Mouse (Mus musculus): Measurements from ENCODE around the gene Ube4b. TPM values are rescaled to one million over a fixed set of nuclear protein-coding genes. Genes with fewer than 3 reads are reported as not detected.

Gene Ube4b
- polyA plus RNA-seq, 1 experiment from 2014 or later, result 68.8 TPM

- Histone ChIP-seq H3K27me3 (ENCODE audit: control insufficient read depth, insufficient read depth, low read length) (no peaks in the 10 kb centered on the region), H3K27ac (ENCODE audit: low read depth, low read length) (no peak overlapping the region), H3K4me3 (ENCODE audit: low read depth, low read length) (no peak overlapping the region), H3K9ac (ENCODE audit: low read length) (no peak overlapping the region), H3K36me3 (ENCODE audit: control insufficient read depth, insufficient read depth, low read length) (no peaks in the 10 kb centered on the region), H3K4me1 (ENCODE audit: control insufficient read depth, insufficient read depth, low read length) (peaks cover 11% of the 10 kb centered on the region; the same call in 1 of the 2 replicates), H3K9me3 (ENCODE audit: control insufficient read depth, low read length) (no peaks in the 10 kb centered on the region), H3K4me2 (ENCODE audit: low read depth) (no peak overlapping the region)
- DNase-seq (ENCODE audit: low spot score), result no peak
- no peak for ATAC-seq (ENCODE audit: insufficient read depth, low FRiP score, low TSS enrichment)
- 76% methylated on average over 5 of the region's 5 CpGs for WGBS
Measured at GRCm38 (mm10) chr4:149417854-149418365, 8.6 kb downstream of the Ube4b start.

DNA sequence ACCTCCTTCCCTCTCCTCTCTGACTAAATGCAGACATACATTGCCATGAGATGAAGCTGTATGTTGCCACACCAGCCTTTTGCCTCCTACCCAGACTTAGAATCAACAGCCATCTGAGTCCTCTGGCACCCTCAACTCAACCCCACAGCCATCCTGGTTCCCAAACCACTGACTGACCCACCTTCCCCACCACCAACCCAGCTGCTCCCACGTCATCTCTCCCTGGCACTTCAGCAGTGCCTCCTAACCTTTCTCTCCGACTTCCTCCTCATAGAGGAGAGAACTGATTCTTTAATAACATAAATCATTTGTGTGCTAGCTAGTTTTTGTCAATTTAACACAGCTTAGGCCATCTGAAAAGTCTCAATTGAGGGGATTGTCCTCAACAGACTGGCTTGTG lies 9.6 kb downstream of the Ube4b start:
- no peak overlapping the region for H3K4me3 ChIP-seq (ENCODE audit: low read depth, low read length)
- peaks cover 11% of the 10 kb centered on the region; the same call in 1 of the 2 replicates for H3K4me1 ChIP-seq (ENCODE audit: control insufficient read depth, insufficient read depth, low read length)
- no peaks in the 10 kb centered on the region for H3K36me3 ChIP-seq (ENCODE audit: control insufficient read depth, insufficient read depth, low read length)
- no peak overlapping the region for H3K27ac ChIP-seq (ENCODE audit: low read depth, low read length)
- DNase-seq (ENCODE audit: low spot score) (no peak), ATAC-seq (ENCODE audit: insufficient read depth, low FRiP score, low TSS enrichment) (no peak)
- H3K9me3 ChIP-seq (ENCODE audit: control insufficient read depth, low read length), result no peaks in the 10 kb centered on the region
- no peak overlapping the region for H3K9ac ChIP-seq (ENCODE audit: low read length)
- no peak overlapping the region for H3K4me2 ChIP-seq (ENCODE audit: low read depth)
- WGBS, result 78% methylated on average over 2 of the region's 2 CpGs
- no peaks in the 10 kb centered on the region for H3K27me3 ChIP-seq (ENCODE audit: control insufficient read depth, insufficient read depth, low read length)

- 67% methylated on average over 10 of the region's 10 CpGs for WGBS
- Histone ChIP-seq H3K4me2 (ENCODE audit: low read depth) (no peak overlapping the region), H3K36me3 (ENCODE audit: control insufficient read depth, insufficient read depth, low read length) (no peaks in the 10 kb centered on the region), H3K27me3 (ENCODE audit: control insufficient read depth, insufficient read depth, low read length) (no peaks in the 10 kb centered on the region), H3K4me1 (ENCODE audit: control insufficient read depth, insufficient read depth, low read length) (peaks cover 11% of the 10 kb centered on the region; the same call in 1 of the 2 replicates), H3K9ac (ENCODE audit: low read length) (no peak overlapping the region), H3K27ac (ENCODE audit: low read depth, low read length) (0 out of 2 replicates have a peak overlapping the region, but pooled peaks have one; percentile 11), H3K9me3 (ENCODE audit: control insufficient read depth, low read length) (no peaks in the 10 kb centered on the region), H3K4me3 (ENCODE audit: low read depth, low read length) (no peak overlapping the region)
- DNase-seq (ENCODE audit: low spot score) (no peak), ATAC-seq (ENCODE audit: insufficient read depth, low FRiP score, low TSS enrichment) (no peak)
Measured at GRCm38 (mm10) chr4:149416417-149416816, 10.1 kb downstream of the Ube4b start.

DNA sequence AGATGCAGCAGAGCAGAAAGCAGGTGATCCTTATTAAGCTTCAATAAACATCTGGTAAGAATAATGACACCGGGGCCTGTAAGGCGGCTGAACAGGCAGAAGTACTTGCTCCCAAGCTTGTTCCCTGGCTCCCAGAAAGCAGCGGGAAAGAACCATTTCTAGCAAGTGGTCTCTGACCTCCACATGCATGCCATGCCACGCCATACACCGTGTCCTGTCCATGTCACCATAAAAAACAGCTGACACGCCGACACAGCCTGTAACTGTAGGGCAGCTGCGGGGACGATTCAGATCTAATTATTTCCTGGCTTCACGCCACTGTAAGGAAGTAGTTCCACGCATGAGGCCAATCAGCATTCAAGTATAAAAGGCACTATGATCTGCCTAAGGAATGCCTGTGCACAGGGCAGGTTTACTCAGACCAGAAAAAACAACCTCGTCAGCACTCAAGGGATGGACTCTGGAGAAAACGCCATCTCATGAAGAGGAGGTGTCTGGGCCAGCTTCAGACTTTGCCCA lies 10.8 kb downstream of the Ube4b start:
- Histone ChIP-seq H3K27ac (ENCODE audit: low read depth, low read length) (0 out of 2 replicates have a peak overlapping the region, but pooled peaks have one; percentile 27), H3K27me3 (ENCODE audit: control insufficient read depth, insufficient read depth, low read length) (no peaks in the 10 kb centered on the region), H3K9me3 (ENCODE audit: control insufficient read depth, low read length) (no peaks in the 10 kb centered on the region), H3K36me3 (ENCODE audit: control insufficient read depth, insufficient read depth, low read length) (no peaks in the 10 kb centered on the region), H3K4me3 (ENCODE audit: low read depth, low read length) (no peak overlapping the region), H3K9ac (ENCODE audit: low read length) (no peak overlapping the region), H3K4me1 (ENCODE audit: control insufficient read depth, insufficient read depth, low read length) (peaks cover 11% of the 10 kb centered on the region; the same call in 1 of the 2 replicates), H3K4me2 (ENCODE audit: low read depth) (no peak overlapping the region)
- DNase-seq (ENCODE audit: low spot score), result no peak
- WGBS, result 63% methylated on average over 13 of the region's 13 CpGs
- no peak for ATAC-seq (ENCODE audit: insufficient read depth, low FRiP score, low TSS enrichment)

GRCm38 (mm10) chr4:149414259-149414658 lies 12.3 kb downstream of the Ube4b start:
- H3K4me3 ChIP-seq (ENCODE audit: low read depth, low read length), result no peak overlapping the region
- DNase-seq (ENCODE audit: low spot score), result no peak
- ATAC-seq (ENCODE audit: insufficient read depth, low FRiP score, low TSS enrichment), result no peak
- H3K9ac ChIP-seq (ENCODE audit: low read length), result no peak overlapping the region
- H3K27me3 ChIP-seq (ENCODE audit: control insufficient read depth, insufficient read depth, low read length), result no peaks in the 10 kb centered on the region
- no peak overlapping the region for H3K27ac ChIP-seq (ENCODE audit: low read depth, low read length)
- WGBS, result 93% methylated on average over 3 of the region's 3 CpGs
- H3K4me2 ChIP-seq (ENCODE audit: low read depth), result no peak overlapping the region
- no peaks in the 10 kb centered on the region for H3K9me3 ChIP-seq (ENCODE audit: control insufficient read depth, low read length)
- H3K4me1 ChIP-seq (ENCODE audit: control insufficient read depth, insufficient read depth, low read length), result peaks cover 11% of the 10 kb centered on the region; the same call in 1 of the 2 replicates
- no peaks in the 10 kb centered on the region for H3K36me3 ChIP-seq (ENCODE audit: control insufficient read depth, insufficient read depth, low read length)

DNA sequence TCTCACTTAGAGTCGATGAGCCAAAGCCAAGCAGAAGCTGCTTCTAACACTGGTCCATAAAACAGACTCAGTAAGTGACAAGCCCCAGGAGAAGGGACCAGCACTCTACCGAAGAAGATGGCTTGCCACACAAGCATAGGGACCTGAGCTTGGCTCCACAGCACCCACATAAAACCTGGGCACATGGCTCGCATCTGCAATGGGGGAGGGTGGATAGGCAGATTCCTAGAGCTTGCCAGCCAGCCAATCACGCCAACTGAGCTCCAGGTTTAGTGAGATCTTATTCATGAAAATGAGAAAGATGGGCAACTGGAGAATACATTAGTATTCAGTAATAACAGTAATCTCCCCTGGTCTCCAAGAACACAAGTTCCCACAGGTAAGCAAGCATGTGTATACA lies 16.8 kb downstream of the Ube4b start:
- WGBS, result 96% methylated on average over 4 of the region's 4 CpGs
- DNase-seq (ENCODE audit: low spot score), result no peak
- Histone ChIP-seq H3K9ac (ENCODE audit: low read length) (no peak overlapping the region), H3K27ac (ENCODE audit: low read depth, low read length) (no peak overlapping the region), H3K27me3 (ENCODE audit: control insufficient read depth, insufficient read depth, low read length) (no peaks in the 10 kb centered on the region), H3K4me1 (ENCODE audit: control insufficient read depth, insufficient read depth, low read length) (peaks cover 3% of the 10 kb centered on the region; the same call in 1 of the 2 replicates), H3K4me3 (ENCODE audit: low read depth, low read length) (no peak overlapping the region), H3K36me3 (ENCODE audit: control insufficient read depth, insufficient read depth, low read length) (no peaks in the 10 kb centered on the region; the same call in 1 of the 2 replicates), H3K9me3 (ENCODE audit: control insufficient read depth, low read length) (no peaks in the 10 kb centered on the region), H3K4me2 (ENCODE audit: low read depth) (no peak overlapping the region)
- ATAC-seq (ENCODE audit: insufficient read depth, low FRiP score, low TSS enrichment), result no peak

GRCm38 (mm10) chr4:149408331-149408730 lies 18.2 kb downstream of the Ube4b start:
- no peaks in the 10 kb centered on the region for H3K27me3 ChIP-seq (ENCODE audit: control insufficient read depth, insufficient read depth, low read length)
- no peak overlapping the region for H3K27ac ChIP-seq (ENCODE audit: low read depth, low read length)
- H3K36me3 ChIP-seq (ENCODE audit: control insufficient read depth, insufficient read depth, low read length), result no peaks in the 10 kb centered on the region; the same call in 1 of the 2 replicates
- no peak overlapping the region for H3K4me3 ChIP-seq (ENCODE audit: low read depth, low read length)
- 92% methylated on average over 6 of the region's 6 CpGs for WGBS
- H3K9ac ChIP-seq (ENCODE audit: low read length), result no peak overlapping the region
- no peaks in the 10 kb centered on the region for H3K9me3 ChIP-seq (ENCODE audit: control insufficient read depth, low read length)
- H3K4me2 ChIP-seq (ENCODE audit: low read depth), result no peak overlapping the region
- DNase-seq (ENCODE audit: low spot score) (no peak), ATAC-seq (ENCODE audit: insufficient read depth, low FRiP score, low TSS enrichment) (no peak)
- H3K4me1 ChIP-seq (ENCODE audit: control insufficient read depth, insufficient read depth, low read length), result peaks cover 18% of the 10 kb centered on the region

DNA sequence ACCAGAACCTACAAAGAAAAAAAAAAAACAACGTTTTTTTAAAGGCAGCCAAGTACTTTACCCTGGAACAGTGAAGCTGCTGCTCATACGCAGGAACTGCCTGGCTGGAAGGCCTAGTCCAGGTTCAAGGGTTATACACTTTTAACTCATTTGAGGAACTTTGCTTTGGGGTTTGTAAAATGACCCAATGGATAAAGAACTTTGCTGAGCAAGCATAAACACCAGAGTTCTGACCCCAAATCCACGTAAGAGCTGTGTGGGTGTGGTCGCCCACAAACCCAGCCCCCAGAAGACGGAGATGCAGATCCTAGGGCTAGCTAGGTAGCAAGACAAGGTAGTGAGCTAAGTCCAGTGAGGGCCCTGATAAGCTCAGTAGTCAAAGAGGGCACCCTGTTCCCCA lies 19.1 kb downstream of the Ube4b start:
- WGBS, result 92% methylated on average over 5 of the region's 5 CpGs
- H3K4me1 ChIP-seq (ENCODE audit: control insufficient read depth, insufficient read depth, low read length), result peaks cover 22% of the 10 kb centered on the region
- DNase-seq (ENCODE audit: low spot score), result no peak
- no peaks in the 10 kb centered on the region for H3K9me3 ChIP-seq (ENCODE audit: control insufficient read depth, low read length)
- no peak overlapping the region for H3K27ac ChIP-seq (ENCODE audit: low read depth, low read length)
- H3K9ac ChIP-seq (ENCODE audit: low read length), result no peak overlapping the region
- no peak for ATAC-seq (ENCODE audit: insufficient read depth, low FRiP score, low TSS enrichment)
- H3K4me2 ChIP-seq (ENCODE audit: low read depth), result no peak overlapping the region
- H3K27me3 ChIP-seq (ENCODE audit: control insufficient read depth, insufficient read depth, low read length), result no peaks in the 10 kb centered on the region
- no peaks in the 10 kb centered on the region; the same call in 1 of the 2 replicates for H3K36me3 ChIP-seq (ENCODE audit: control insufficient read depth, insufficient read depth, low read length)
- no peak overlapping the region for H3K4me3 ChIP-seq (ENCODE audit: low read depth, low read length)

Measured in neural tube, embryonic 11.5 days (tissue).